In genomic region chr8:64733271-64733943, GRCm38 (mm10) we compare ENCODE assay signal across 8 mouse cellular contexts. TPM values are rescaled to one million over a fixed set of nuclear protein-coding genes. Genes with fewer than 3 reads are reported as not detected.
DNase-seq lines count a peak whose midpoint lies in the region; ATAC-seq and TF ChIP-seq lines count a peak whose summit lies in the region.

TSS of gene Msmo1 (minus strand) at chr8:64733792.

- peak; percentile 89 for TF ChIP-seq POLR2A in cortical plate, adult 2 months (IDR thresholded peaks at IDR 0.05; ENCODE audit: extremely low read depth, insufficient read depth, low read length)

- peak within 1 kb of the TSS; percentile 88 for H3K4me3 ChIP-seq in cortical plate, adult 2 months (ENCODE audit: insufficient read depth, low read length)

- peak; percentile 97 for ATAC-seq in activated CD4-positive, CD25-positive, alpha-beta regulatory T cell, adult 4 months
- ATAC-seq in megakaryocyte progenitor cell, adult 5-6 weeks (replicated peaks; ENCODE audit: poor library complexity): peak; percentile 92

- peak; percentile 91 for DNase-seq in gastrocnemius, postnatal 10 days
- DNase-seq in induced T-regulatory cell, adult 2 months (ENCODE audit: low read depth): peak; percentile 98
- peak; percentile 97 to 98 for DNase-seq in left cerebral cortex, adult 9 months (ENCODE audit: low spot score in 2 of 2)
- peak; percentile 98 for DNase-seq in right cerebral cortex, postnatal 14 days
- peak; percentile 91 to 97 for DNase-seq in urinary bladder, postnatal 36 days (ENCODE audit: low spot score in 2 of 2)

- H3K4me1 ChIP-seq in cortical plate, adult 2 months (ENCODE audit: control insufficient read depth, insufficient read depth, low read length): peaks cover 4% of the 10 kb centered on the region; the same call in 1 of the 2 replicates

- no peak for TF ChIP-seq CTCF in cortical plate, adult 2 months (IDR thresholded peaks at IDR 0.05; ENCODE audit: extremely low read depth, insufficient read depth, low read length)

- peak within 1 kb of the TSS; percentile 90 for H3K27ac ChIP-seq in cortical plate, adult 2 months (ENCODE audit: insufficient read depth, low read length)

RNA-seq across cellular contexts. Expression of gene Msmo1, which starts in this region (rescaled TPM):
- polyA plus RNA-seq in activated CD4-positive, CD25-positive, alpha-beta regulatory T cell, adult 4 months (2017; shearing (Covaris generic)): 10 to 100 TPM; 62.3 to 76.9 TPM
- polyA plus RNA-seq in cortical plate, adult 2 months (2012; rRNA removed): 126 and 150 TPM in 2 replicates
- total RNA-seq in gastrocnemius, postnatal 10 days (2021): 1 to 10 TPM; 8.9 to 9.6 TPM
- 22.8 and 23.8 TPM in 2 replicates for total RNA-seq in megakaryocyte progenitor cell, adult 5-6 weeks (2015)
- 46.0 and 51.2 TPM in 2 replicates for total RNA-seq in megakaryocyte progenitor cell, adult 5-6 weeks (2017)

Comparison
In these comparisons a context has a peak if more than half of its experiments do, and no peak if none do; other contexts are left out.
1. Peak in every context shown above with its lines: DNase-seq, ATAC-seq, H3K4me3 ChIP-seq and H3K27ac ChIP-seq.